Mouse (Mus musculus) spleen, adult 2 months (tissue): ENCODE measurements at regions not wholly inside any gene's neighbourhood (a gene's known extent, or its start where the extent isn't known, plus 50 kb on each side); places are given as distances from the start of the nearest gene placed in this dataset.

Source experiments
- DNase-seq, 2 experiments: peaks; one replicate each; pipeline versions ENCODE4 v3.0.0 to v3.0.0-alpha.2; 2012 to 2021; ENCODE audit warnings: low spot score in 2 of 2, low read depth in 1 of 2
- H3K27ac ChIP-seq: fragments of 200-500 bp; 2 replicates; pipeline ENCODE4 v1.5.1; 2012; ENCODE audit warnings: low read length, inconsistent platforms; ENCODE audit not compliant: insufficient read depth
- H3K27me3 ChIP-seq: fragments of 200-500 bp; 2 replicates; pipeline ENCODE4 v1.6.1; 2012; ENCODE audit warnings: mild to moderate bottlenecking, moderate library complexity, low read length, inconsistent platforms; ENCODE audit not compliant: control insufficient read depth, insufficient read depth
- H3K36me3 ChIP-seq: fragments of 200-500 bp; 2 replicates; pipeline ENCODE4 v1.6.1; 2012; ENCODE audit warnings: mild to moderate bottlenecking, low read length, inconsistent platforms; ENCODE audit not compliant: control insufficient read depth, insufficient read depth
- H3K4me1 ChIP-seq: fragments of 200-500 bp; 2 replicates; pipeline ENCODE4 v1.6.1; 2011; ENCODE audit warnings: inconsistent platforms; ENCODE audit not compliant: control insufficient read depth, insufficient read depth, insufficient read length
- H3K4me3 ChIP-seq: fragments of 200-500 bp; 2 replicates; pipeline ENCODE4 v1.5.1; 2011; ENCODE audit warnings: mild to moderate bottlenecking, inconsistent platforms; ENCODE audit not compliant: insufficient read depth, insufficient read length; ENCODE audit errors: extremely low read depth
- CTCF ChIP-seq: fragments of 200-500 bp; IDR thresholded peaks from 2 replicates; pipeline ENCODE4 v1.5.1; 2011; ENCODE audit warnings: mild to moderate bottlenecking, inconsistent platforms; ENCODE audit not compliant: insufficient read depth, insufficient read length, insufficient replicate concordance; ENCODE audit errors: extremely low read depth
- POLR2A ChIP-seq: fragments of 200-500 bp; IDR thresholded peaks from 2 replicates; pipeline ENCODE4 v1.6.1; 2011; ENCODE audit warnings: low read depth, low read length, inconsistent platforms
- WGBS: fragments of 180-500 bp; shearing (Covaris S2); methylation state at CpG from one replicate; pipeline ENCODE4 v1.1.7; 2018; 5-methylcytosine and 5-hydroxymethylcytosine counted together

GRCm38 (mm10) chr7:37078140-37078539, 380.2 kb downstream of the Tshz3 start:
- WGBS = 69% methylated on average over 7 of the region's 7 CpGs

DNA sequence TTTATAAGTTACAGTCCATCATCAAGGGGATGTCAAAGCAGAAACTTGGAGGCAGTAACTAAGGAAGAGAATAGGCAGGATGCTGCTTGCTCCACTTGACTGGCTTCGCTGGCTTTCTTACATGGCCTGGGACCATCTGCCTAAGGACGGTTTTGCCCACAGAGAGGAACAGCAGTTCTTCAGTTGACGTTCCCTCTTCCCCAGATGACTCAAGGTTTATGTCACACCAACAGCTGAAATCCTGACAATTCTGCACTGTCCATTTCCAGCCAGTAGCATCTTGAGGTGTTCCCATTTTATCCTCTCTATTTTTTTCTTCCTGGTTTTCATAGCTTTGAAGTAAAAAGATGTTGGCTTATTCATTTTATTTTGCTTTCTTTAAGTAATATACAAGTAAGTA, 391.8 kb downstream of the Tshz3 start:
- DNase-seq = no peak
- Histone ChIP-seq H3K27me3 (no peaks in the 10 kb centered on the region), H3K27ac (no peak overlapping the region), H3K4me3 (no peak overlapping the region), H3K4me1 (no peaks in the 10 kb centered on the region), H3K36me3 (no peaks in the 10 kb centered on the region)
- WGBS = 90% methylated on average over 3 of the region's 3 CpGs
- TF ChIP-seq CTCF (no peak), POLR2A (no peak)

More at GRCm38 (mm10) chr7:37078140-37078539, 380.2 kb downstream of the Tshz3 start:
- DNase-seq = no peak
- Histone ChIP-seq H3K36me3 (no peaks in the 10 kb centered on the region), H3K4me3 (no peak overlapping the region), H3K27me3 (no peaks in the 10 kb centered on the region), H3K4me1 (no peaks in the 10 kb centered on the region), H3K27ac (no peak overlapping the region)
- TF ChIP-seq POLR2A (no peak), CTCF (no peak)

DNA sequence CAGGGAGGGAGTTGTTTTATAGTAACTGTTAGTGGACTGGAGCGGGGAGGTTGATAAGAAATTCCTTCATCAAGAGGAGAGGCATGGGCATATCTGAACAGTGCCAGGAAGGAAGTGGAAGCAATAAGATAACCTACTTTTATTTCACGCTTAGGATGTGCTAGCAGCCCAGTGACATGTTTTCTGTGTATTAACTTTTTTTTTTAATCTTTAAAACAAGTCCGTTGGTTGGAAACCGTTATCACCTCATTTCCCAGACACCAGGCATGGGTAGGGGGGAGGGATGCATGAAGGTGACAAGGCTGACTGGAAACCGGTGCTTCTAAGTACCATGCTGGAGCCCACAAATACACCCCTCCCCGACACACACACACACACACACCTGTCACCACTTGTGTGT, 394.7 kb downstream of the Tshz3 start:
- no peaks in the 10 kb centered on the region for H3K36me3 ChIP-seq
- TF ChIP-seq POLR2A = no peak
- no peak for TF ChIP-seq CTCF
- H3K27ac ChIP-seq = no peak overlapping the region
- H3K4me1 ChIP-seq = no peaks in the 10 kb centered on the region
- no peak for DNase-seq
- no peak overlapping the region for H3K4me3 ChIP-seq
- WGBS = 72% methylated on average over 6 of the region's 6 CpGs
- no peaks in the 10 kb centered on the region for H3K27me3 ChIP-seq

- TF ChIP-seq POLR2A = no peak
- TF ChIP-seq CTCF = no peak
- H3K36me3 ChIP-seq = no peaks in the 10 kb centered on the region
- no peaks in the 10 kb centered on the region for H3K27me3 ChIP-seq
- 65% methylated on average over 3 of the region's 3 CpGs for WGBS
- no peak overlapping the region for H3K27ac ChIP-seq
- no peaks in the 10 kb centered on the region for H3K4me1 ChIP-seq
- DNase-seq = no peak
- no peak overlapping the region for H3K4me3 ChIP-seq
Measured at GRCm38 (mm10) chr7:37093721-37094120, 395.8 kb downstream of the Tshz3 start.

- WGBS = 73% methylated on average over 11 of the region's 11 CpGs
- Histone ChIP-seq H3K27ac (no peak overlapping the region), H3K36me3 (no peaks in the 10 kb centered on the region), H3K4me1 (no peaks in the 10 kb centered on the region), H3K4me3 (no peak overlapping the region), H3K27me3 (no peaks in the 10 kb centered on the region)
- DNase-seq = no peak
- no peak for TF ChIP-seq POLR2A
- no peak for TF ChIP-seq CTCF
Measured at GRCm38 (mm10) chr7:37095839-37096238, 397.9 kb downstream of the Tshz3 start.

DNA sequence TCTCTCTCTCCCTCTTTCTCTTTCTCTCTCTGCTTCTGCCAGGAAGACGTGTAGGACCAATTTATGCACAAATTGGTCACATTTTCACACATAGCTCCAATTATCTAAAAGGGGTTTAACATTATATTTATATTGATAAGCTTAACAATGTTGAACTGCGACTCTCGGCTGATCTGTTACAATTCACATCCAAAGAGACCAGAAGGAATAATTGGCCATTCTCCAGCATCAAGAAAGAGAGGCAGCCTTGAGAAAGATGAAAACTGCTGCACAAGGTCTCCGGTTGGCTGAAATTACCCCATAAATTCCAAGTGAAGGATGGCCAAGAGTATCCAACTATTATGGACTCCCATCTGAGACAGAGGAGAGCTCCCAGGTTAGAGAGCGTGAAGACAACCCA, 398.4 kb downstream of the Tshz3 start:
- no peaks in the 10 kb centered on the region for H3K36me3 ChIP-seq
- no peaks in the 10 kb centered on the region for H3K4me1 ChIP-seq
- WGBS = 83% methylated on average over 5 of the region's 5 CpGs
- DNase-seq = no peak
- H3K27ac ChIP-seq = no peak overlapping the region
- TF ChIP-seq CTCF (no peak), POLR2A (no peak)
- H3K4me3 ChIP-seq = no peak overlapping the region
- no peaks in the 10 kb centered on the region for H3K27me3 ChIP-seq

- H3K36me3 ChIP-seq = no peaks in the 10 kb centered on the region
- no peaks in the 10 kb centered on the region for H3K4me1 ChIP-seq
- no peaks in the 10 kb centered on the region for H3K27me3 ChIP-seq
- H3K4me3 ChIP-seq = no peak overlapping the region
- WGBS = 54% methylated on average over 5 of the region's 5 CpGs
- TF ChIP-seq POLR2A (no peak), CTCF (no peak)
- no peak for DNase-seq
- no peak overlapping the region for H3K27ac ChIP-seq
Measured at GRCm38 (mm10) chr7:37098950-37099349, 401.0 kb downstream of the Tshz3 start.
